Mouse (Mus musculus) neural tube, embryonic 11.5 days (tissue): ENCODE measurements around the gene Arhgap23. TPM values are rescaled to one million over a fixed set of nuclear protein-coding genes. Genes with fewer than 3 reads are reported as not detected.

ENCODE experiments used
- ATAC-seq: fragments of 200-750 bp; cut with Nextera tagmentation; 2 replicates; pipeline ENCODE4 v1.8.0; 2017; ENCODE audit warnings: moderate number of reproducible peaks, mild to moderate bottlenecking, moderate TSS enrichment, moderate library complexity; ENCODE audit not compliant: insufficient read depth, low FRiP score, low TSS enrichment
- DNase-seq: peaks from one replicate; pipeline ENCODE4 v3.0.0-alpha.2; 2015; ENCODE audit warnings: low spot score
- H3K27ac ChIP-seq: fragments of 300-500 bp; sonication (generic); 2 replicates; pipeline ENCODE4 v1.5.1; 2014; ENCODE audit warnings: low read depth, mild to moderate bottlenecking, low read length
- H3K27me3 ChIP-seq: fragments of 300-500 bp; sonication (generic); 2 replicates; pipeline ENCODE4 v1.6.1; 2014; ENCODE audit warnings: mild to moderate bottlenecking, low read length, mixed read lengths; ENCODE audit not compliant: control insufficient read depth, insufficient read depth
- H3K36me3 ChIP-seq: fragments of 300-500 bp; sonication (generic); 2 replicates; pipeline ENCODE4 v1.6.1; 2014; ENCODE audit warnings: mild to moderate bottlenecking, low read length, moderate library complexity, mixed read lengths; ENCODE audit not compliant: control insufficient read depth, insufficient read depth
- H3K4me1 ChIP-seq: fragments of 300-500 bp; sonication (generic); 2 replicates; pipeline ENCODE4 v1.6.1; 2014; ENCODE audit warnings: low read length, mixed read lengths; ENCODE audit not compliant: control insufficient read depth, insufficient read depth
- H3K4me2 ChIP-seq: fragments of 300-500 bp; sonication (generic); 2 replicates; pipeline ENCODE4 v1.6.1; 2014; ENCODE audit warnings: low read depth, mild to moderate bottlenecking, moderate library complexity
- H3K4me3 ChIP-seq: fragments of 300-500 bp; sonication (generic); 2 replicates; pipeline ENCODE4 v1.5.1; 2014; ENCODE audit warnings: low read depth, low read length
- H3K9ac ChIP-seq: fragments of 300-500 bp; sonication (generic); 2 replicates; pipeline ENCODE4 v1.6.1; 2014; ENCODE audit warnings: mild to moderate bottlenecking, low read length
- H3K9me3 ChIP-seq: fragments of 300-500 bp; sonication (generic); 2 replicates; pipeline ENCODE4 v1.6.1; 2016; ENCODE audit warnings: low read length; ENCODE audit not compliant: control insufficient read depth
- WGBS: fragments of 180-500 bp; shearing (Covaris S2); extraction: QIAGEN DNeasy Blood & Tissue Kit; methylation state at CpG from one replicate; pipeline ENCODE4 v1.1.7; 2014; 5-methylcytosine and 5-hydroxymethylcytosine counted together
- polyA plus RNA-seq: library from polyadenylated mRNA; unstranded; fragments of >200 nt; fragmentation: Nextera tagmentation; extraction: Ambion mirVana; gene quantifications from 2 replicates; pipeline ENCODE4 v1.2.1, GENCODE M21; 2014

Gene Arhgap23
- polyA plus RNA-seq, 1 experiment from 2014 or later: 5.2 TPM

DNA sequence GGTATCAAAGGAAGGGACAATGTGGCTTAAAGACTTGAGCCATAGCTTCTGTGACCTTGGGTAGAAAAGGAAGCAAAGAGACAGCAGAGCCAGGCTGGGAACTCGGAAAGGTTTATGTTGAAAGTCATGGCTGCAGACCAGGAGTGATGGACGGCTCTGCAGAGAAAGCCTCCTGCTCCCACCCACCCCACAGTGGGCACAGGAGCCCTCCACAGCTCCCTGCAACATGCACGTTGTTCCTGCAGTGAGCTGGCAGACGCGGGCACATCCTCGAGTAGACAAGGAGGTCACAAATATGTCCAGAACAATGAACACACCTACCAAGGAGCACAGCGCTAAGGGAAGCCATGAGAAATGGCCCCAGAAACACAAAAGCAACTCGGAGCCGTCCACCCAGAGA, 128.6 kb downstream of the Arhgap23 start:
- H3K36me3 ChIP-seq: no peaks in the 10 kb centered on the region
- 77% methylated on average over 9 of the region's 9 CpGs for WGBS
- peaks cover 10% of the 10 kb centered on the region for H3K4me1 ChIP-seq
- no peak overlapping the region for H3K9ac ChIP-seq
- ATAC-seq: no peak
- H3K27me3 ChIP-seq: peaks cover 38% of the 10 kb centered on the region
- no peak overlapping the region for H3K4me3 ChIP-seq
- H3K27ac ChIP-seq: no peak overlapping the region
- H3K9me3 ChIP-seq: no peaks in the 10 kb centered on the region
- DNase-seq: no peak
- no peak overlapping the region for H3K4me2 ChIP-seq

DNA sequence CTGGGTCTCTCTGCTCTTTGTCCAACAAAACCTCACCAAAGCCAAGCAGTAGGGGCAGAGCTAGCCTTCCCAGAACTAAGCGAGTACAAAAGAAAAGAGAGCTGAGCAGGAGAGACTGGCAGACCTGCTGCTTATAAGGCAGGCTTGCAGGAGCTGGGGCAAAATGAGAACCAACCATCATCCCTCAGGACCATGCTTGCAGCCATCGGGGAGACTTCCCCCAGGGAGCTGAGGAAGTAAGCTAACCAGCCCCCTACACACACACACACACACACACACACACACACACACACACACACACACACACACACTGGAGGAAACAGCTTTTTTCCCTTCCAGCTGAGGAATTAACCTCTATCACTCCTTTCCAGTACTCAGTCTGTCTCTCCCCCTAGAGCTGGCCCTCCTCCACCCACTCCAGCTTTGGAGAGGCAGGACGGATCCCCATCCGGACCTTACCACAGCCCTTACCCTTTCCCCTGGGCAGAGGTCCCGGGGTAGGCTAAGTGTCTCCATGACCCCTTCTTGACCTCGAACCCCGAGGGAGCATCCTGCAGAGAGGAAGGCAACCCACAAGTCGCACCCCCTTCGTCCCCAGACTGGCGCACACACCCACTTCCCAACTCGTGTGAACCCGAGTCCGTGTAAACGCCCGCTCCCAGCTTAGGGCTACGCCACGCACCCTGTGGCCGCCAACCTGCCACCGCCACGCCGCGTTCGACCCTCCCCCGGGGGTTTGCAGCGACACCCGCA, 130.7 kb downstream of the Arhgap23 start:
- Histone ChIP-seq H3K4me1 (peaks cover 10% of the 10 kb centered on the region), H3K36me3 (no peaks in the 10 kb centered on the region), H3K4me3 (peak overlapping the region; percentile 55), H3K9me3 (no peaks in the 10 kb centered on the region), H3K27me3 (peaks cover 52% of the 10 kb centered on the region), H3K27ac (no peak overlapping the region), H3K4me2 (peak overlapping the region; percentile 99), H3K9ac (peak overlapping the region; percentile 47)
- 3% methylated on average over 26 of the region's 26 CpGs for WGBS
- DNase-seq: no peak
- no peak for ATAC-seq

DNA sequence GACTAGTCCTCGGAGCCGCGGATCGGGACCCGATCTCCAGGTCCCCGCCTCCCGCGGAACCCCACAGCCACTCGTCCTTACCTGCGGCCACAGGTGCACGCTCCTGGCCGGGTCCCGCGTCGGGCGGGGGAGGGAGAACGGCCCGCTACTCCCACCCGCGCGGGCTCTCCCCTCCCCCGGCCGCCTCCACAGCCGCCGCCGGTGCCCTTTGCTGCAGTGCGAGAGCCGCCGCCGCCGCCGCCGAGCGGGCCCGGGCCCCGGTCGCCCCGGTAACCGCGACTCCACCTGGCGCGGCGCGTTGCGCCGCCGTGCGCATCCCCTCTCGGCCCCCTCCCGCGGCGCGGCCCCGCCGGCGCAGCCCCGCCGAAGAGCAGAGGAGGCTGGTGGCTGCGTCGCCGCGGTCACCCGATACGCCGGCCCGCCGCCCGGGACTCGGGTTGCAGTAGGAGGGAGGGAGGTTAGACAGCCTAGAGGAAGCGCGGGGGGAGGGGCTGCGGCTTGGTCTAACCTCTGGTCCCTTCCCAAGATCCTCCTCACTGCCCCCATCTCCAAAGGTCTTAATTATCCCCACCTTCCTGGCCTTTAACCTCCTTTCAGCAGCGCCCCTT, 131.6 kb downstream of the Arhgap23 start:
- H3K4me2 ChIP-seq: peak overlapping the region; percentile 99
- H3K9me3 ChIP-seq: no peaks in the 10 kb centered on the region
- ATAC-seq (no peak; the same call in 1 of the 2 replicates), DNase-seq (peak; percentile 66)
- H3K9ac ChIP-seq: peak overlapping the region; percentile 47
- peak overlapping the region; percentile 55 for H3K4me3 ChIP-seq
- peaks cover 14% of the 10 kb centered on the region for H3K4me1 ChIP-seq
- H3K27ac ChIP-seq: no peak overlapping the region
- peaks cover 61% of the 10 kb centered on the region for H3K27me3 ChIP-seq
- WGBS: under 1% methylated on average over 36 of the region's 73 CpGs
- H3K36me3 ChIP-seq: no peaks in the 10 kb centered on the region

DNA sequence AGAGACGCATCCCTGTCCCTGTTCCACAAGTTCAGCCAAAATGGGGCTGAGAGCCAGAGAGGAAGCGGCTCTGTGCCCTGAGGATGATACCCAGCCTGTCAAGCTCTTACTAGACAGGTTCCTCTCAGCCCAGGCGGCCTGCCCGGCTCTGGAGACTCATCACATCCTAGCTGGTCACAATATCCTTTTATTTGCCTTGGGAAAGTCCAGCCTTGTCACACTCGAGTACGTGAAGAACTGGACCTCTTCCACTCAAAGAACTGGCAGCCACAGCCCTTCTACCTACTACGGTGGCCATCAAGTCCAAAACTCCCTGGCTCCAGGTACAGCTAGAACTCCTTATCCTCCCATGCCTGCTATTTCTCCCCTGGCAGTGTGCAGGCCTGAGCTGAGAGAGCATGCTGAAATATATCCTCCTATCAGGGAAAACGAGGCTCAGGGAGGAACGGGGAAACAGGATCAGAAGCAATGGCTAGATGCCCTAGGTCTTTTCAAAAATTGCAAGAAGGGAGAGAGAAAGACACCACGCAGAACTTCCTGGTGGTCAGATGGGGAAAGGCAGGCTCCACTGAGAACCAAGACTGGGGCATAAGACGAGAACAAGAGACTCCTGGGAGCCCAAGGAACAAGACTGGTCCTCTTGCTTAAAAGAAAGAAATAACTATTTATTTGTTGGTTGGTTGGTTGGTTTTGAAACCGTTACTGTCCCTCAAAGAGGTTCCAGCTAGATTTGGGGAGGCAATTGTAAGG, 132.8 kb downstream of the Arhgap23 start:
- peaks cover 22% of the 10 kb centered on the region for H3K4me1 ChIP-seq
- no peaks in the 10 kb centered on the region for H3K36me3 ChIP-seq
- WGBS: 72% methylated on average over 12 of the region's 12 CpGs
- no peak for ATAC-seq
- peaks cover 61% of the 10 kb centered on the region for H3K27me3 ChIP-seq
- no peak overlapping the region for H3K27ac ChIP-seq
- no peak for DNase-seq
- no peak overlapping the region for H3K9ac ChIP-seq
- H3K9me3 ChIP-seq: no peaks in the 10 kb centered on the region
- no peak overlapping the region for H3K4me2 ChIP-seq
- H3K4me3 ChIP-seq: no peak overlapping the region

DNA sequence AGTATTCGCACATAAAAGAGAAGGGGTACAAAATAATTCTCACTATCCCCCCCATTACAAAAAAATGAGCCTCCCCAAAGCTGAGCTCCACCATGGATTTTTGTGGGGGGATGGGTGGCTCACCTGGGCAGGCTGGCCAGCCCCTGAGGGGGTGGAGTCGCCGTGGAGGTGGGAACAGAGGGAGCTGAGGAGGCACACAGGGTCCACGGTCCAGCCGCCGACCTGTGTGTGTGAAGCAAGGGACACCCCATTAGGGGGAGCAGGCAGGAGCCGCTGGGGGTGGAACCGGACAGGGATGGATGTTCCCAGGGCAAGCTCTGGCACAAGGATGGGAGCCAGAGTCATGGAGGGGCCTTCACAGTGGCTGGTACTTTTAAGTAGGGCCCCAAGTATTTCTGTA, 133.4 kb downstream of the Arhgap23 start:
- ATAC-seq (no peak), DNase-seq (no peak)
- Histone ChIP-seq H3K36me3 (no peaks in the 10 kb centered on the region), H3K4me3 (no peak overlapping the region), H3K27me3 (peaks cover 61% of the 10 kb centered on the region), H3K4me1 (peaks cover 22% of the 10 kb centered on the region), H3K9ac (no peak overlapping the region), H3K9me3 (no peaks in the 10 kb centered on the region), H3K4me2 (no peak overlapping the region), H3K27ac (no peak overlapping the region)
- WGBS: 40% methylated on average over 7 of the region's 8 CpGs

Other genes starting within 250 kb of the Arhgap23 start
- 85.3 and 86.7 TPM in 2 replicates for gene Kpnb1, start 227.7 kb upstream of the Arhgap23 start, polyA plus RNA-seq
- gene Npepps, start 134.9 kb upstream of the Arhgap23 start, polyA plus RNA-seq: 98.6 and 102 TPM in 2 replicates
- 49.0 and 52.9 TPM in 2 replicates for gene Mrpl45, start 99.8 kb upstream of the Arhgap23 start, polyA plus RNA-seq
- 0.04 and 0.08 TPM in 2 replicates for gene Gpr179, start 63.5 kb upstream of the Arhgap23 start, polyA plus RNA-seq
- gene Socs7, start 53.0 kb upstream of the Arhgap23 start, polyA plus RNA-seq: 3.1 and 3.2 TPM in 2 replicates
- not detected in 2 replicates for gene 4933428G20Rik, start 84.8 kb downstream of the Arhgap23 start, polyA plus RNA-seq
- gene Srcin1, start 160.7 kb downstream of the Arhgap23 start, polyA plus RNA-seq: 2.5 and 2.6 TPM in 2 replicates
- gene Epop, start 214.2 kb downstream of the Arhgap23 start, polyA plus RNA-seq: 9.7 and 11.0 TPM in 2 replicates
- 3.9 and 4.5 TPM in 2 replicates for gene Mllt6, start 247.9 kb downstream of the Arhgap23 start, polyA plus RNA-seq